Mouse (Mus musculus) C2C12 (cell line): ENCODE results near the gene Wasl. TPM values are rescaled to one million over a fixed set of nuclear protein-coding genes. Genes with fewer than 3 reads are reported as not detected.

Source experiments
- H3K27me3 ChIP-seq: one replicate; pipeline ENCODE4 v1.6.1; 2011; ENCODE audit not compliant: control insufficient read depth, insufficient read depth, insufficient read length
- H3K36me3 ChIP-seq: one replicate; pipeline ENCODE4 v1.6.1; 2011; ENCODE audit not compliant: control insufficient read depth, insufficient read depth
- H3K4me3 ChIP-seq: one replicate; pipeline ENCODE4 v1.5.1; 2011; ENCODE audit warnings: mild to moderate bottlenecking, control low read depth; ENCODE audit not compliant: poor library complexity, insufficient read depth, severe bottlenecking
- H3K79me2 ChIP-seq: one replicate; pipeline ENCODE4 v1.6.1; 2011; ENCODE audit not compliant: control insufficient read depth, insufficient read depth
- H3K79me3 ChIP-seq: one replicate; pipeline ENCODE4 v1.6.1; 2011; ENCODE audit warnings: low read depth, control low read depth
- H3ac ChIP-seq: one replicate; pipeline ENCODE3; 2011; ENCODE audit warnings: low read depth; ENCODE audit not compliant: control insufficient read depth, insufficient read length
- CEBPB ChIP-seq: IDR thresholded peaks from one replicate; pipeline ENCODE4 v1.6.1; 2011; ENCODE audit warnings: low read depth, mild to moderate bottlenecking, control low read depth, moderate library complexity
- CTCF ChIP-seq: IDR thresholded peaks from one replicate; pipeline ENCODE4 v1.5.1; 2011; ENCODE audit not compliant: control insufficient read depth, insufficient read depth, insufficient read length
- FOSL1 ChIP-seq: IDR thresholded peaks from one replicate; pipeline ENCODE4 v1.8.0; 2011; ENCODE audit warnings: mild to moderate bottlenecking, low read length; ENCODE audit not compliant: poor library complexity, insufficient read depth, severe bottlenecking
- MAX ChIP-seq: IDR thresholded peaks from one replicate; pipeline ENCODE4 v1.6.1; 2011; ENCODE audit warnings: mild to moderate bottlenecking, control low read depth
- MYOD1 ChIP-seq: IDR thresholded peaks from one replicate; pipeline ENCODE4 v1.6.1; 2011; ENCODE audit warnings: low read depth; ENCODE audit not compliant: control insufficient read depth, insufficient read length
- MYOG ChIP-seq: IDR thresholded peaks from one replicate; pipeline ENCODE4 v1.6.1; 2011; ENCODE audit not compliant: control insufficient read depth, insufficient read length; ENCODE audit errors: extremely low read depth
- USF1 ChIP-seq: IDR thresholded peaks from one replicate; pipeline ENCODE4 v1.6.1; 2011; ENCODE audit warnings: low read depth, mild to moderate bottlenecking, control low read depth, moderate library complexity
- polyA plus RNA-seq: library from polyadenylated mRNA; unstranded; fragments of >200 nt; fragmentation: generic; extraction: Trizol; gene quantifications from one replicate; pipeline ENCODE4 v1.2.1, GENCODE M21; 2012; ENCODE audit warnings: missing spikeins

Wasl gene
- polyA plus RNA-seq, 1 experiment, result 9.5 TPM

- no peaks in the 10 kb centered on the region for H3K27me3 ChIP-seq
- H3ac ChIP-seq, result no peak overlapping the region
- TF ChIP-seq FOSL1, result no peak
- no peak for TF ChIP-seq CEBPB
- no peak for TF ChIP-seq MAX
- TF ChIP-seq USF1, result no peak
- TF ChIP-seq MYOG, result no peak
- no peak for TF ChIP-seq MYOD1
- no peak for TF ChIP-seq CTCF
- H3K36me3 ChIP-seq, result no peaks in the 10 kb centered on the region
- H3K4me3 ChIP-seq, result no peak overlapping the region
- no peaks in the 10 kb centered on the region for H3K79me3 ChIP-seq
- H3K79me2 ChIP-seq, result no peaks in the 10 kb centered on the region
Observed at GRCm38 (mm10) chr6:24568963-24569362, 95.8 kb downstream of the Wasl start.

GRCm38 (mm10) chr6:24564886-24565285 lies 99.9 kb downstream of the Wasl start:
- H3K27me3 ChIP-seq, result no peaks in the 10 kb centered on the region
- H3K79me3 ChIP-seq, result no peaks in the 10 kb centered on the region
- no peaks in the 10 kb centered on the region for H3K36me3 ChIP-seq
- H3ac ChIP-seq, result no peak overlapping the region
- H3K79me2 ChIP-seq, result no peaks in the 10 kb centered on the region
- no peak for TF ChIP-seq MAX
- TF ChIP-seq CTCF, result no peak
- TF ChIP-seq MYOD1, result no peak
- TF ChIP-seq FOSL1, result no peak
- TF ChIP-seq MYOG, result no peak
- TF ChIP-seq USF1, result no peak
- no peak for TF ChIP-seq CEBPB
- no peak overlapping the region for H3K4me3 ChIP-seq

- Histone ChIP-seq H3K79me2 (no peaks in the 10 kb centered on the region), H3K79me3 (no peaks in the 10 kb centered on the region), H3ac (no peak overlapping the region), H3K4me3 (no peak overlapping the region), H3K36me3 (no peaks in the 10 kb centered on the region), H3K27me3 (no peaks in the 10 kb centered on the region)
- TF ChIP-seq USF1, result no peak
- no peak for TF ChIP-seq FOSL1
- no peak for TF ChIP-seq MYOD1
- TF ChIP-seq CTCF, result no peak
- no peak for TF ChIP-seq CEBPB
- no peak for TF ChIP-seq MYOG
- no peak for TF ChIP-seq MAX
Observed at GRCm38 (mm10) chr6:24564081-24564480, 100.7 kb downstream of the Wasl start.

Other genes with a start within 250 kb of the Wasl start
- gene Iqub, start 149.9 kb downstream of the Wasl start, polyA plus RNA-seq, result not detected
- gene Ndufa5, start 137.0 kb downstream of the Wasl start, polyA plus RNA-seq, result 215 TPM
- gene Asb15, start 136.9 kb downstream of the Wasl start, polyA plus RNA-seq, result not detected
- 0.07 TPM for gene Lmod2, start 67.2 kb downstream of the Wasl start, polyA plus RNA-seq
- gene Hyal6, start 68.2 kb upstream of the Wasl start, polyA plus RNA-seq, result 0.01 TPM
- gene Hyal4, start 83.3 kb upstream of the Wasl start, polyA plus RNA-seq, result not detected
- not detected for gene Spam1, start 126.2 kb upstream of the Wasl start, polyA plus RNA-seq
- not detected for gene Hyal5, start 193.0 kb upstream of the Wasl start, polyA plus RNA-seq